Mouse (Mus musculus): ENCODE data around the gene U2af1l4. TPM values are rescaled to one million over a fixed set of nuclear protein-coding genes. Genes with fewer than 3 reads are reported as not detected.

Gene U2af1l4
- total RNA-seq (2014; rRNA removed) (41.7 and 53.4 TPM in 2 replicates), polyA plus RNA-seq (2015; fragmentation: Nextera tagmentation; extraction: Ambion mirVana) (103 and 104 TPM in 2 replicates)

- peak within 1 kb of the TSS; percentile 65 for H3K9ac ChIP-seq (replicated peaks; ENCODE audit: low read length)
- peak within 1 kb of the TSS; percentile 89 for H3K27ac ChIP-seq
- ATAC-seq (peak; percentile 87), DNase-seq (ENCODE audit: low spot score) (peak; percentile 99)
- peak within 1 kb of the TSS; percentile 90 for H3K4me2 ChIP-seq (ENCODE audit: low read depth, low read length)
- H3K9me3 ChIP-seq (ENCODE audit: low read length): no peaks in the 10 kb centered on the region
- H3K4me1 ChIP-seq (ENCODE audit: insufficient read depth, low read length): peaks cover 8% of the 10 kb centered on the region
- H3K36me3 ChIP-seq (ENCODE audit: insufficient read depth, low read length): peaks cover 26% of the 10 kb centered on the region
- TF ChIP-seq CTCF (IDR thresholded peaks at IDR 0.05; ENCODE audit: low read depth): 0 out of 2 replicates have a peak, but pooled peaks have one; percentile 9
- H3K4me3 ChIP-seq (ENCODE audit: low read length): peak within 1 kb of the TSS; percentile 63
- no peaks in the 10 kb centered on the region for H3K27me3 ChIP-seq (ENCODE audit: insufficient read depth, low read length)
- WGBS: under 1% methylated on average over 45 of the region's 45 CpGs
These were observed at the start of gene U2af1l4, which contains the start of the genes Gm49396 and Psenen for GRCm38 (mm10) chr7:30563117-30563905. Gene U2af1l4 (plus strand): TSS chr7:30563301. Gene Gm49396 (plus strand): TSS chr7:30563344. Gene Psenen (minus strand): TSS chr7:30563627.

- Histone ChIP-seq H3K9me3 (ENCODE audit: low read length) (no peaks in the 10 kb centered on the region), H3K36me3 (ENCODE audit: insufficient read depth, low read length) (no peaks in the 10 kb centered on the region), H3K4me1 (ENCODE audit: insufficient read depth, low read length) (0 out of 2 replicates have a peak, but pooled peaks cover 2% of the 10 kb centered on the region), H3K4me3 (ENCODE audit: low read length) (no peak overlapping the region), H3K9ac (replicated peaks; ENCODE audit: low read length) (no peak overlapping the region), H3K4me2 (ENCODE audit: low read depth, low read length) (no peak overlapping the region), H3K27me3 (ENCODE audit: insufficient read depth, low read length) (no peaks in the 10 kb centered on the region), H3K27ac (no peak overlapping the region)
- DNase-seq (ENCODE audit: low spot score) (no peak), ATAC-seq (no peak)
- TF ChIP-seq CTCF (IDR thresholded peaks at IDR 0.05; ENCODE audit: low read depth): no peak
- 60% methylated on average over 24 of the region's 24 CpGs for WGBS
These were observed 47.9 kb upstream of the U2af1l4 start for GRCm38 (mm10) chr7:30515003-30515760.

- Histone ChIP-seq H3K27ac (no peak overlapping the region), H3K27me3 (ENCODE audit: insufficient read depth, low read length) (no peaks in the 10 kb centered on the region), H3K9ac (replicated peaks; ENCODE audit: low read length) (no peak overlapping the region), H3K4me1 (ENCODE audit: insufficient read depth, low read length) (0 out of 2 replicates have a peak, but pooled peaks cover 4% of the 10 kb centered on the region), H3K4me2 (ENCODE audit: low read depth, low read length) (no peak overlapping the region), H3K9me3 (ENCODE audit: low read length) (no peaks in the 10 kb centered on the region), H3K36me3 (ENCODE audit: insufficient read depth, low read length) (0 out of 2 replicates have a peak, but pooled peaks cover 2% of the 10 kb centered on the region), H3K4me3 (ENCODE audit: low read length) (no peak overlapping the region)
- no peak for ATAC-seq
- DNase-seq (ENCODE audit: low spot score): no peak
- 49% methylated on average over 8 of the region's 8 CpGs for WGBS
- TF ChIP-seq CTCF (IDR thresholded peaks at IDR 0.05; ENCODE audit: low read depth): 0 out of 2 replicates have a peak, but pooled peaks have one; percentile 10
These were observed 44.8 kb upstream of the U2af1l4 start for GRCm38 (mm10) chr7:30518325-30518724.

GRCm38 (mm10) chr7:30520396-30520795 lies 42.7 kb upstream of the U2af1l4 start:
- Histone ChIP-seq H3K36me3 (ENCODE audit: insufficient read depth, low read length) (peaks cover 16% of the 10 kb centered on the region), H3K9ac (replicated peaks; ENCODE audit: low read length) (no peak overlapping the region), H3K27ac (no peak overlapping the region; the same call in 1 of the 2 replicates), H3K27me3 (ENCODE audit: insufficient read depth, low read length) (no peaks in the 10 kb centered on the region), H3K9me3 (ENCODE audit: low read length) (no peaks in the 10 kb centered on the region), H3K4me1 (ENCODE audit: insufficient read depth, low read length) (0 out of 2 replicates have a peak, but pooled peaks cover 4% of the 10 kb centered on the region), H3K4me3 (ENCODE audit: low read length) (no peak overlapping the region), H3K4me2 (ENCODE audit: low read depth, low read length) (no peak overlapping the region)
- TF ChIP-seq CTCF (IDR thresholded peaks at IDR 0.05; ENCODE audit: low read depth): no peak
- DNase-seq (ENCODE audit: low spot score): peak; percentile 37
- peak; percentile 10; the same call in 1 of the 2 replicates for ATAC-seq
- WGBS: 44% methylated on average over 4 of the region's 4 CpGs

GRCm38 (mm10) chr7:30520856-30521255 lies 42.2 kb upstream of the U2af1l4 start:
- 40% methylated on average over 5 of the region's 5 CpGs for WGBS
- no peak overlapping the region for H3K4me3 ChIP-seq (ENCODE audit: low read length)
- H3K4me1 ChIP-seq (ENCODE audit: insufficient read depth, low read length): 0 out of 2 replicates have a peak, but pooled peaks cover 4% of the 10 kb centered on the region
- TF ChIP-seq CTCF (IDR thresholded peaks at IDR 0.05; ENCODE audit: low read depth): no peak
- H3K4me2 ChIP-seq (ENCODE audit: low read depth, low read length): no peak overlapping the region
- H3K27ac ChIP-seq: peak overlapping the region; percentile 46; the same call in 1 of the 2 replicates
- ATAC-seq (no peak), DNase-seq (ENCODE audit: low spot score) (no peak)
- no peak overlapping the region for H3K9ac ChIP-seq (replicated peaks; ENCODE audit: low read length)
- H3K27me3 ChIP-seq (ENCODE audit: insufficient read depth, low read length): no peaks in the 10 kb centered on the region
- no peaks in the 10 kb centered on the region for H3K9me3 ChIP-seq (ENCODE audit: low read length)
- peaks cover 17% of the 10 kb centered on the region for H3K36me3 ChIP-seq (ENCODE audit: insufficient read depth, low read length)

GRCm38 (mm10) chr7:30522871-30523270 lies 40.2 kb upstream of the U2af1l4 start:
- Histone ChIP-seq H3K4me1 (ENCODE audit: insufficient read depth, low read length) (0 out of 2 replicates have a peak, but pooled peaks cover 4% of the 10 kb centered on the region), H3K4me3 (ENCODE audit: low read length) (no peak overlapping the region), H3K36me3 (ENCODE audit: insufficient read depth, low read length) (peaks cover 37% of the 10 kb centered on the region), H3K27ac (no peak overlapping the region), H3K9ac (replicated peaks; ENCODE audit: low read length) (no peak overlapping the region), H3K9me3 (ENCODE audit: low read length) (no peaks in the 10 kb centered on the region), H3K4me2 (ENCODE audit: low read depth, low read length) (no peak overlapping the region), H3K27me3 (ENCODE audit: insufficient read depth, low read length) (no peaks in the 10 kb centered on the region)
- ATAC-seq (no peak), DNase-seq (ENCODE audit: low spot score) (no peak)
- WGBS: 77% methylated on average over 10 of the region's 10 CpGs
- TF ChIP-seq CTCF (IDR thresholded peaks at IDR 0.05; ENCODE audit: low read depth): no peak
